Mouse (Mus musculus) embryonic fibroblast, embryonic 13.5 days (primary cell): ENCODE measurements around the gene Dpp4.

Source experiments
- CTCF ChIP-seq: IDR thresholded peaks from 2 replicates; pipeline ENCODE4 v1.5.1; 2011; ENCODE audit warnings: mild to moderate bottlenecking, control low read depth, low read length, moderate library complexity, borderline replicate concordance; ENCODE audit not compliant: insufficient read depth
- POLR2A ChIP-seq: IDR thresholded peaks from 2 replicates; pipeline ENCODE4 v1.6.1; 2011; ENCODE audit warnings: low read depth, mild to moderate bottlenecking, control low read depth, low read length, moderate library complexity

DNA sequence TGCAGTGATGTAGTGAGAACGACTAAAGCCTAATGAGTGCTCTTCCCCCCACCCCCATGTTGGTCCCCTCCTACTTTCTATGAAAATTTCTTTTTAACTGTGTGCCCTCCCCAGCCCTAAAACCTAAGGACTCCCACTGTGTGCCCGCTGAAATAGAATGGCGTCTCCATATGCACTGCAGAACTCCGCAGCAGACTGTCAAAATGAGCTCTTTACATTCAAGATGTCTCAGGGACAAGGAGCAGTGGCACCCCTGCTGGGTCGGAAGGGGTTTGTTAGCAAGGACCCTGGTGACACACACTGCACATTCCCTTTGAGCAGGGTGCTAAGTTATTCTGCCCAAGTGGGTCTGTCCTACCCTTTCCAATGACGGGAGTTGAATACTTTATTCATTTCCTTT lies 56.3 kb downstream of the Dpp4 start:
- TF ChIP-seq POLR2A: no peak
- no peak for TF ChIP-seq CTCF
